Mouse (Mus musculus) macrophage (primary cell): ENCODE data around the gene Bcl2l13. TPM values are rescaled to one million over a fixed set of nuclear protein-coding genes. Genes with fewer than 3 reads are reported as not detected.
"Not testable (repeated sequence)": the region's sequence is repeated elsewhere in the genome, so short reads cannot be mapped to it uniquely, and the experiment has no call there.

Experiments used
- H3K27ac ChIP-seq: fragments of 350-480 bp; formaldehyde crosslinking; 2 replicates; pipeline ENCODE4 v1.9.0; 2021
- H3K36me3 ChIP-seq: fragments of 350-480 bp; formaldehyde crosslinking; 2 replicates; pipeline ENCODE4 v1.9.0; 2021; ENCODE audit errors: inconsistent target
- H3K4me3 ChIP-seq: fragments of 350-480 bp; formaldehyde crosslinking; 2 replicates; pipeline ENCODE4 v1.9.0; 2021; ENCODE audit errors: inconsistent target
- H3K79me2 ChIP-seq: fragments of 350-480 bp; formaldehyde crosslinking; 2 replicates; pipeline ENCODE4 v1.9.0; 2021; ENCODE audit errors: inconsistent target
- WGBS: methylation state at CpG from one replicate; pipeline ENCODE4 v1.1.7; 2026; ENCODE audit warnings: inconsistent platforms; ENCODE audit not compliant: missing documents; 5-methylcytosine and 5-hydroxymethylcytosine counted together
- polyA plus RNA-seq: library from polyadenylated mRNA; stranded (reverse); fragments of 250-400 nt; gene quantifications from 3 replicates; pipeline ENCODE4 v1.2.4, GENCODE M21; 2018; ENCODE audit warnings: inconsistent platforms

Bcl2l13 gene
- polyA plus RNA-seq, 1 experiment from 2014 or later: 12.7 TPM

DNA sequence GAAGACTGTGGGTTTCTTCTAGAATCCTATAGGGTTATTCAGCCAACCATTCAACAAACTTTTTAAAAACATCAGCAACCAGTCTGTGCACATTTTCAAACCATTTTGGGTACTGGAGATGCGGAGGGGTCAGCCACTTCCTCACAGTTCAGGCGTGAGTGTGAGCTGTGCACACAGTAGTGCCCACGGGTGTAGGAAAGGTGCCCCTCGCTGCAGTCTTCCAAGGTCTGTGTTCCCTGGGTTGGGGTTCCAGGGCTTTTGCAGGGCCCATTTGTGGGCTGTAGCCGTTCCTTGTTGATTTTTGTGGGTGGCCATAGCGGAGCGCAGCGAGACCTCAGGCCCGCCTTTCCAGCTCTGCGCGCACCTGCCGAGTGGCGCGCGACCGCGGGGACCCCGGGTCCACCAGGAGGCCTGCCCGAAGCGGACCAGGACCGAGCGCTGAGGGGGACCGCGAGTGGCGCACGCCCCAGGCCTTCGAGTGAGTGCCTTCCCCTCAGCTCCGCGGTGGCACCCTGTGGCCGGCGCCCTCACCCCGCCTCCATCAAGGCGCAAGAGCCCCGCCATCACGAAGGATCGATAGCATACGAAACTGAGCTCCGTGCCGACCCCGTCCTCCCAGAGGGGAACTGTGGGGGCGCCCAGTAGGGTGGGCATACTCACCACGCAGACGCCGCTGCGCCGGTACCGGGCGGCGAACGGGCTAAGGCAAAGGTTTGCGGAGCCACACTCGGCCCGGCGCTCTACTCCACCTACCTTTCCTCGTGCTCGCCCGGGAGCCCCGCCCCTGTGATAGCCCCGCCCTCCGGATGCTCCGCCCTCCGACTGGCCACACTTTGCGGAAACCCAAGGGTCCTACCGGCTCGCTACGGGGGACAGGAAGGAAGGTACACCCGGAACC lies 80.3 kb downstream of the Bcl2l13 start, which contains the start of gene Bid:
TSS of gene Bid (minus strand) at position 780 of the 898 bp plus-strand sequence.
- Histone ChIP-seq H3K36me3 (no peaks in the 10 kb centered on the region), H3K4me3 (peak within 1 kb of the TSS; percentile 68), H3K79me2 (peaks cover 49% of the 10 kb centered on the region), H3K27ac (peak within 1 kb of the TSS; percentile 93)
- WGBS: 3% methylated on average over 58 of the region's 67 CpGs

DNA sequence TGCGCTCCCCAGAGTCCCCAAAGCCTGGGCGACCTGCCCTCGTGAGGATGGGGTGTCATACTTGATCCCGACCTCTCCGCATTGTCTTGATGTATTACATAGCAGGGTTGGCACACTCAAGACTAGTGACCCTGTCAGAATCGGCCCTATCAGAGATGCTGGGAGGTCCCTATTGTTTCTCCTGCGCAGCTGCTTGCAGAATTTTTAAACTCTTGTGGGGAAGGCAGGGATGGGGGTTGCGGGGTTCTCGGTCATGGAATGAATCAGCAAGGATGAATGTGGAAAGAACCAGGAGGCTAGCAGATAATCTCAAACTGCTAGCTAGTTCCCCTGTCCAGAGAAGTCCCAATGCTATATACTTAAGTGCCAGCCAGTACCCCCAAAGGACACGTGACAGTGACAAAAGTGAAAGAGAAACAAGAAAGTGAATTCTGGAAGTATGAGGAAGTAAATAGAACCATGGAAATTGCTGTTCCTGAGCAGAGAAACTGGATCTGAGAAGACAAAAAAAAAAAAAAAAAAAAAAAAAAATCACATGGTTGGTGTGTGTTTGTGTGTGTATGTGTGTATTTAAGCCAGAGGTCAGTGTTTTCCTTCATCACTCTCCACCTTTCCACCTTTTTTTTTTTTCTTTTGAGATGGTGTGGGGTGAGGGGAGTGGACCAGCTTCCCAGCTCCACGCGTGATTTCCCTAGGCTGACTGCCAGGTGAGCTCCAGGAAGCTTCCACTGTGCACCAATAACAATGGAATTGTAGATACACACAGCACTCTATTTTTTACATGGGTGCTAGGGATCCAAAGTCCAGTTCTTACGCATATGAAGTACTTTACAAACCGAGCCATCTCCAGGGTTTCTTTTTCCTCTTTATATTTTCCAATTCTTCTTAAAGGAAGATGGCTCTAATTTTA lies 81.2 kb downstream of the Bcl2l13 start:
- not testable (repeated sequence) for H3K36me3 ChIP-seq
- Histone ChIP-seq H3K79me2 (peaks cover 40% of the 10 kb centered on the region), H3K4me3 (peak overlapping the region; percentile 68), H3K27ac (peak overlapping the region; percentile 93)
- 65% methylated on average over 4 of the region's 14 CpGs for WGBS

DNA sequence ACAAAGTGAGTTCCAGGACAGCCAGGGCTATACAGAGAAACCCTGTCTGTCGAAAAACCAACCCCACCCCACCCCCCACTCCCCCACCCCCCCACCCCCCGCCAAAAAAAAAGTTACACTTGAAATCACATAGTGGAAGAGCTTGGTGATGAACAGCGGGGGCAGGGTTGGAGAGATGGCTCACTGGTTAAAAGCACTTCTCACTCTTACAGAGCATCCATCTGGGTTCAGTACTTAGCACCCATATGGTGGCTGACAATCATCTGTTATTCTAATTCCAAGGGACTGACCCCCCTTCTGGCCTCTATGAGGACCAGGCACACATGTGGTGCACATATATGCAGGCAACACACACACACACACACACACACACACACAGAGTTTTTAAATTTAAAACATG lies 82.0 kb downstream of the Bcl2l13 start:
- H3K27ac ChIP-seq: no peak overlapping the region
- H3K36me3 ChIP-seq: no peaks in the 10 kb centered on the region
- WGBS: 90% methylated on average over 2 of the region's 3 CpGs
- peaks cover 33% of the 10 kb centered on the region for H3K79me2 ChIP-seq
- no peak overlapping the region for H3K4me3 ChIP-seq

DNA sequence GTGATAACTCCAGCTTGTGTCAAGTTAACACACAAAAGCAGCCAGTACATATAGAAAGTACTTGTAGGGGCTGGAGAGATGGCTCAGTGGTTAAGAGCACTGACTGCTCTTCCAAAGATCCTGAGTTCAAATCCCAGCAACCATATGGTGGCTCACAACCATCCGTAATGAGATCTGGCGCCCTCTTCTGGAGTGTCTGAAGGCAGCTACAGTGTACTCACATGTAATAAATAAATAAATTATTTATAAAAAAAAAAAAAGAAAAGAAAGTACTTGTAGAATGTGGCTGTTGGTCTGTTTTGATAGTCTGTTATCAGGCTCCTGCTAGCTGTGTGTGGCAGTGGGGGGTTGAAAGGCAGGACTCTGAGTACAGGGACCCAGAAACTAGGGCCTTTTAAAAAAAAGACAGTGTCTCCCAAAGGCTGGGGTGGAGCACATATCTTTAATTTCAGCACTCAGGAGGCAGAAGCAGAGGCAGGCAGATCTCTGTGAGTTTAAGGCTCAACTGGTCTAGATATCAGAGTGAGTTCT lies 88.8 kb downstream of the Bcl2l13 start:
- not testable (repeated sequence) for H3K4me3 ChIP-seq, H3K79me2 ChIP-seq, H3K36me3 ChIP-seq, H3K27ac ChIP-seq
- WGBS: no CpG with 5 or more reads among the region's 2 CpGs

DNA sequence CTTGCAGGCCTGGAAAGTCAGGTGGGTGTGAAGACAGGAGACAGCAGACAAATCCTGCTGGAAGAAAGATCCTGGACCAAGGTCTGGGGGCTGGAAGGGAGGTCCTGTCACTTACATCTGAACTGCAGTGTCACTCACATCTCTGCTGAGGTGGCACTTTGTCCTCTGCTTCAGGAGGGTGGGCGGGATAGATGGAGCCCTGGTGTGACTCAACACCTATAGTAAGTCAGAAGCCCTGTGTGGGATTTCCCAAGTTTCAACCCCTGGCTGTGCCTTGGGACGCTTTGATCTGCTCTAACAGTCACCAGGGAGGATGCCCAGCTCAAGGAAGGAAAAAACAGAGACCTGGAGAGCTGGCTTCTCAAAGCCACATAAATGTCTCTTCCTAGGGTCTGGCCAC lies 90.9 kb downstream of the Bcl2l13 start:
- H3K36me3 ChIP-seq: no peaks in the 10 kb centered on the region
- no peaks in the 10 kb centered on the region for H3K79me2 ChIP-seq
- no peak overlapping the region for H3K27ac ChIP-seq
- H3K4me3 ChIP-seq: no peak overlapping the region
- WGBS: 84% methylated on average over 2 of the region's 2 CpGs

DNA sequence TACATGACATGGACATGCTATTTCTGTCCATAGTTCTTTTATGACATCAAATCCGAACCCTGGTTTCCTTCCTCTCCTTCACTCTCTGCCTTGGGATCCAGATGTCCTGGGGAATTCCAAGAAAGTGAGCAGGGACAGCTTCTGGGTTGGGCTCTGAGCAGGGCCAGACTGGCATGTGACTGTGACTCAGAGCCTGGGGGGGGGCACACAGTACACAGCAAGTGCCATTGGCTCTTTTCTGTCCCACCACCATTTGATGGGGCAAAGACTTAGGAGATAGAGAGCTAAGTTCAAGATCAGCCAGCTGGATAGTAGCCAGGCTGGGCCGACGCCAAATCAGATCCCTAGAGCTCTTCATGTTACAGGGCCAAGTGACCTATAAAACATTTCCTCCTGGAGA lies 91.8 kb downstream of the Bcl2l13 start:
- Histone ChIP-seq H3K4me3 (no peak overlapping the region), H3K36me3 (no peaks in the 10 kb centered on the region), H3K27ac (no peak overlapping the region), H3K79me2 (no peaks in the 10 kb centered on the region)
- WGBS: 87% methylated on average over 3 of the region's 3 CpGs

DNA sequence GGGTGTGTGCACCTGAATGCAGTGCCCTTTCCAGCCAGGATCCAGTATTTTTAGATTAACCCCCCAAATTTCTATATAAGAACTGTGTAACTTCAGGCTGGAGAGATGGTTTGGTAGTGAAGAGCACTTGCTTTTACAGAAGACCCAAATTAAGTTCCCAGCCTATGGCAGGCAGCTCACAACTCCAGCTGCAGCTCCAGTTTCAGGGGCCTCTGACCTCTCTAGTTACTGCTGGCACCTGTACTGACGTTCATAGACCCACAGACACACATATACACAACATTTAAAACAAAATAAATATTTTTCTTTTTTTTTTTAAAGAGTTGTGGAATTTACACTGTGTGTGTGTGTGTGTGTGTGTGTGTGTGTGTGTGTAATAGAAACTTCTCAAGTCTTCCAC lies 93.4 kb downstream of the Bcl2l13 start:
- 86% methylated on average over 1 of the region's 1 CpGs for WGBS
- Histone ChIP-seq H3K79me2 (no peaks in the 10 kb centered on the region), H3K4me3 (no peak overlapping the region), H3K27ac (no peak overlapping the region), H3K36me3 (no peaks in the 10 kb centered on the region)

DNA sequence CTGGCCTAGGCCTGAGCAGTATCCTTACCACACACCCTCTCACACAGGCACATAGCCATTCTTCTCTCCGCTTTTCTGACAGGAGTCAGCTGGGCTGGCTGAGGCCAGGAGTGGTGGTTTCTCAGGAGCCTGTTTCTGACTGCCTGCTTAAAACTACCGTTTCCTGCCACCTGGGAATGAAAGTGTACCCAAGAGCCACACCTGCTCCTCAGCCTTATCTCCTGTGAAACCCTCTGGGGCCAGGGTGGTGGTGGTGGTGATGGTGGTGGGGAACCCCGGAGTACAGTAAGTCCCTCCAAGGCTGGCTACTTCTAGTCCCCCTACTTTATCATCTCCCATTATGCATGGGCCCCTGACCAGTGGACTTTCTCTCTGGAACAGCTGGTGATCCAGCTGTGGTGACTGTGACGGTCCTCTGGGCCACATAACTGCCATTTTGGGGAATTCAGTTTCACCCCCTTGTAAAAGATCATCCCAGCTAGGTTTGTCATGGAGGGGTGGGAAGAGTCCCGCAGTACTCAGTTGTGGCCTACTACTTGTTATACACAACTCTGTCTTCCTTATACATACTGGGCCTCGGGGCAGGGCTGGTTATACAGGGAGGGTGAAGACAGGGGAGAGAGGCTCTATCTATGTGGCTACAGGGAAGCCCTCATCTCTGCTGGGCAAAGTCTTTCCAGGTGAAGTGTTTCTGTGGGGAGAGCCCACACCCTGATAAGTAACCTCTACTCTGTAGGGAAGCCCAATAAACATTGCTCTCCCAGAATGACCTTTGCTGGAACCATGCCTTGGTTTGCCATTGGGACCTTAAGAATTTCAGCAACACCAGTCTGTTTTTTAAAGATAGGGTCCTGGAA lies 94.7 kb downstream of the Bcl2l13 start:
- Histone ChIP-seq H3K36me3 (no peaks in the 10 kb centered on the region), H3K4me3 (no peak overlapping the region), H3K27ac (no peak overlapping the region), H3K79me2 (no peaks in the 10 kb centered on the region)
- 94% methylated on average over 6 of the region's 6 CpGs for WGBS

DNA sequence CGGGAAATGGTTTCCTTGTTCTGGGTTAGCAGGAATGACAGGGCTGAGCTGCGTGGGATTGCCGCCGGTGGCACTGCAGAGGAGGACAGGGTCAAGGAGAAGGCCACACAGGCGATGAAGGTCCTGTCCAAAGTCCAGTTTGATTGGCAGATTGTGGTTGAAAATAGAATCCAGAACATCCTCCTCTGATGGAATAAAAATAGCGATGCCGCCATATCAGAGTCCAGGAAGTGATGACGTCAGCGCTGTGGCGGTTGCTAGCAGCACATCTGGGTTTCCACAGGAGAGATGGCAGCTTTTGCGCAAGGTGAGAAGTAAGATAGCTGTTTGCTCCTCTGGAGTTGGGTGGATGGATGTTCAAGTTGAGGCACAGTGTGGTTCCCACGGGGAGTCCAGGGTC lies 96.6 kb downstream of the Bcl2l13 start:
- no peaks in the 10 kb centered on the region for H3K36me3 ChIP-seq
- 75% methylated on average over 12 of the region's 12 CpGs for WGBS
- no peak overlapping the region for H3K27ac ChIP-seq
- H3K4me3 ChIP-seq: no peak overlapping the region
- H3K79me2 ChIP-seq: no peaks in the 10 kb centered on the region

DNA sequence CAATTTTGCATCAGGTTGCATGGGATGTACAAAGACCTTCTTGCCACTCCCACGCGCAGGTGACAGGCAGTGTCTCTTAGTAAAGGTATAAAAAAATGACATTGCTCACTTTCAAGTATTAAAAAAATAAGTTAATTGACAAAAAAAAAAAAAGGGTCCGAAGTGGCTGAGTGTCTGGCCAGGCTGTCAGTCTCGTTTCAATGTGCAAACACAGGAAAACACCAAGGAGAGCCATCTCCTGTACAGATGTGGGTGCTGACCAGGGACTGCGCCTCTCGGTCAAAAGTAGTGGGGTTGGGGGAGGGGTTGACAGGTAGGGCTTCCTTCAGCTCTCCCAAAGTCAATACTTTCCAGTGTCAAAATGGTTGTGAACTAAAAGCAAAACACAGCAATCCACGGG lies 97.7 kb downstream of the Bcl2l13 start:
- Histone ChIP-seq H3K36me3 (no peaks in the 10 kb centered on the region), H3K27ac (no peak overlapping the region), H3K79me2 (no peaks in the 10 kb centered on the region), H3K4me3 (no peak overlapping the region)
- 92% methylated on average over 7 of the region's 7 CpGs for WGBS

DNA sequence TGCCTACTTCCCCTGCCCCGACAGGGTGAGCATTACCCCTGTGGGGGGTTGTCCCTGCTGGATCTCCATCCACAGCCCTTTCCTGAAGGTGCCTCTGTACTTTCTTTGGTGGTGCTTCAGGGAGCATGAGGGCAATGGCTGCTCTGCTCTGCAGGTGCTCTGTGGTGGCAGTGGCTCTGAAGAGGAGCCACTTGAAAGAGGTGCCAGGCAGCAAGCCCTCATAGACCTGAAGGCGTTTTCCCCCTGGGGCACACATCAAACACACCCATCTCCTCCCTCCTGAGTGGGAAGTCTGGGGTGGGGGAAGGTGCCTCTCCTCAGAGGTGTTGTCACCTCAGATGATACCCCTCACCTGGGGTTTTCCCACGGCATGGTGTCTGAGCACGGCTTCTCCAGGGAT lies 98.2 kb downstream of the Bcl2l13 start:
- Histone ChIP-seq H3K27ac (no peak overlapping the region), H3K36me3 (no peaks in the 10 kb centered on the region), H3K79me2 (no peaks in the 10 kb centered on the region), H3K4me3 (no peak overlapping the region)
- WGBS: 87% methylated on average over 4 of the region's 4 CpGs

DNA sequence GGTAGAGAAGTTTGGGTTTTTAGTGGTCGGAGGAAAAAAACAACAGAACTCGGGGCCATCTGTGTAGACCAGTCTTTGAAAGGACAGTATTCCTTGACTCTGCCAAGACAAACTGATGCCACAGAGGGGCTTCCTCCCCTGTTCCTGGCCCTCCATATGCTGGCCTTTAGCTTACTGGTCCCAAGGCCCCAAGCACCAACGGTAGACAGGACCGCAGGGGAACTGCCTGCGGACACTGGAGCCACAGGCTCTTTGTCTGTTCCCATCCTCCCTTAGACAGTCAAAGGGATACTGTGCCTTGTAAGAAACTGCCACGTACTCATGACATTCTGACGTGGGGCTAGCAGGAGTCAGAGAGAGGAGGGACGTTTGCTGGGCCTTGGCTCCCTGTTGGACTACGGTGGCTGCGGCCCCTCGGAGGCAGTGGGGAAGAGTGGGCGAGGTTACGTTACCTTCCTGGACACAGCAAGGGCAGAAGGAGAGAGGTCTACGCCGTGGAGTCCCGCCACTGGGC lies 101.1 kb downstream of the Bcl2l13 start:
- Histone ChIP-seq H3K4me3 (no peak overlapping the region), H3K27ac (no peak overlapping the region), H3K79me2 (no peaks in the 10 kb centered on the region), H3K36me3 (no peaks in the 10 kb centered on the region)
- 91% methylated on average over 13 of the region's 16 CpGs for WGBS

DNA sequence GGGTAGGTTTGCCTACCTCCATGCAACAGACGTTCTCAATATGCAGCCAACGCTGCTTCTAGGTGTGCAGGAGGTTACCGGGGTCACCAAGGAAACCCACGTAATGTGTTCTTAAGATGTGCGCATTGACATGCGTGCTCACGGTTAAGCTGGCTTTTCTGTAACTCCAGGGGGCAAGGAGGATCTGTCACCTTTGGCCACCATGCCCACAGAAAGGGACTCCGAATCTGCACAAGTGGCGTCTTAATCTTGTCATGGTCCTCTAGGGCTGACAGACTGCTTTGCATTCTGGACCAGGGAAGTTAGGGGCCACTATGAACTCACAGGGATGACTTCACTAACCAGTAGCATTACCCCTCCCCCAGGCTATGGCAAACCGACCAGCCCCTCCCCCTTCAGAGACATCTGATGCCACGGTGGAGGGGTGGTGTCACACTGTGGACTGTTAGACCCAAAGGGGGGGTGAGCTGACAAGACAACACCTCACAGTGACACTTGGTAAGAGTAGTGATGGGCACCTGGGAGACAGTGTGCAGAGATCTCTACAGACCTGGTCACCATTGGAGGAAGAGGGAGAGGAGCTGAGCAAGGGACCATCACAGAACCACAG lies 102.1 kb downstream of the Bcl2l13 start:
- H3K36me3 ChIP-seq: no peaks in the 10 kb centered on the region
- H3K27ac ChIP-seq: no peak overlapping the region
- WGBS: 88% methylated on average over 9 of the region's 11 CpGs
- no peak overlapping the region for H3K4me3 ChIP-seq
- no peaks in the 10 kb centered on the region for H3K79me2 ChIP-seq
